Mouse (Mus musculus) brain, embryonic 14.5 days (tissue): ENCODE results near the gene Aox2.

Experiments used
- CTCF ChIP-seq: fragments of 200-500 bp; IDR thresholded peaks from 2 replicates; pipeline ENCODE4 v1.5.1; 2012; ENCODE audit warnings: inconsistent platforms, mild to moderate bottlenecking, moderate library complexity, borderline replicate concordance; ENCODE audit not compliant: insufficient read depth, insufficient read length; ENCODE audit errors: extremely low read depth
- POLR2A ChIP-seq: fragments of 200-500 bp; IDR thresholded peaks from 2 replicates; pipeline ENCODE4 v1.6.1; 2012; ENCODE audit warnings: mild to moderate bottlenecking, inconsistent platforms, borderline replicate concordance; ENCODE audit not compliant: poor library complexity, insufficient read depth, insufficient read length, severe bottlenecking; ENCODE audit errors: extremely low read depth

GRCm38 (mm10) chr1:58230542-58230941 lies 47.6 kb upstream of the Aox2 start:
- TF ChIP-seq POLR2A (no peak), CTCF (no peak)
